Mouse (Mus musculus) stomach, adult 2 months (tissue): ENCODE data around the gene 4930467E23Rik. TPM values are rescaled to one million over a fixed set of nuclear protein-coding genes. Genes with fewer than 3 reads are reported as not detected.

Source experiments
- polyA plus RNA-seq: library from polyadenylated mRNA; depleted of rRNA; stranded (reverse); fragments of >200 nt; gene quantifications from 2 replicates; pipeline ENCODE4 v1.2.3, GENCODE M21; 2012; rRNA removed

Gene 4930467E23Rik
- not detected in 2 replicates for polyA plus RNA-seq

GRCm38 (mm10) chr8:19729276-19729675, at the start of gene 4930467E23Rik:
TSS of gene 4930467E23Rik (plus strand) at chr8:19729576.

Other genes starting within 250 kb of the 4930467E23Rik start
- gene Defb7, start 234.5 kb upstream of the 4930467E23Rik start, polyA plus RNA-seq, result not detected in 2 replicates
- gene Gm31371, start 173.8 kb downstream of the 4930467E23Rik start, polyA plus RNA-seq, result not detected in 2 replicates